Mouse (Mus musculus) brain, embryonic 14.5 days (tissue): Measurements from ENCODE around the gene Rbm6.

Experiments used
- CTCF ChIP-seq: fragments of 200-500 bp; IDR thresholded peaks from 2 replicates; pipeline ENCODE4 v1.5.1; 2012; ENCODE audit warnings: inconsistent platforms, mild to moderate bottlenecking, moderate library complexity, borderline replicate concordance; ENCODE audit not compliant: insufficient read depth, insufficient read length; ENCODE audit errors: extremely low read depth
- POLR2A ChIP-seq: fragments of 200-500 bp; IDR thresholded peaks from 2 replicates; pipeline ENCODE4 v1.6.1; 2012; ENCODE audit warnings: mild to moderate bottlenecking, inconsistent platforms, borderline replicate concordance; ENCODE audit not compliant: poor library complexity, insufficient read depth, insufficient read length, severe bottlenecking; ENCODE audit errors: extremely low read depth

DNA sequence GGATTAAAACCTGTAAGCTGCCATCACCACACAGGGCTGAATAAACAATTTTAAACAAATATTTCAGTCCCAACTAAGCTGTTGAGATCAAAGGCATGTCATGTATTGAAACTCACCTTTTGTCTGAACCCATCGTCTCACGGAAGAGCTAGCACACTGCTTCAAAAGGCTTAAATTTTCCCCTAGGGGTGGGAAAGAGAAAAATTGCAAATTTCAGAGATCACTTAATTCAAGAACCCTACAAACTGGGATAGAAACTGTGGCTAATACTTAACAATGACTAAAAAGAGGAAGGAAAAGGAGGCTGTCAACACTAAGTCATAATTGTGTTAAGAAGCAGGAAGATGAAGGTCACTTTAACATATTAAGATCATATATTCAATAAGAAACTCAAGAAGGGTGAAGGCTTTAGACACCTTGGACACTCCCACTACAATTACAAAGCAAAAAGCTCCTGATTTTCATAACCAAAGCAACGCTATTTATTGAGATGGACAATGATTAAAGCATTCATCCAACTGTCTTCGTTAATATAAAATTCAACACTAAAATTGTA lies 103.5 kb downstream of the Rbm6 start:
- no peak for TF ChIP-seq POLR2A
- TF ChIP-seq CTCF: no peak
